Mouse (Mus musculus) cortical plate, adult 2 months (tissue): ENCODE measurements at regions not wholly inside any gene's neighbourhood (a gene's known extent, or its start where the extent isn't known, plus 50 kb on each side); places are given as distances from the start of the nearest gene placed in this dataset.

ENCODE experiments used
- H3K27ac ChIP-seq: fragments of 200-500 bp; 2 replicates; pipeline ENCODE4 v1.5.1; 2012; ENCODE audit warnings: low read length, control low read depth, inconsistent platforms; ENCODE audit not compliant: insufficient read depth
- H3K4me1 ChIP-seq: fragments of 200-500 bp; 2 replicates; pipeline ENCODE4 v1.6.1; 2011; ENCODE audit warnings: low read length; ENCODE audit not compliant: control insufficient read depth, insufficient read depth
- H3K4me3 ChIP-seq: fragments of 200-500 bp; 2 replicates; pipeline ENCODE4 v1.5.1; 2011; ENCODE audit warnings: mild to moderate bottlenecking, low read length, control low read depth; ENCODE audit not compliant: insufficient read depth
- CTCF ChIP-seq: fragments of 200-500 bp; IDR thresholded peaks from 2 replicates; pipeline ENCODE4 v1.5.1; 2011; ENCODE audit warnings: mild to moderate bottlenecking, control low read depth, low read length; ENCODE audit not compliant: insufficient read depth; ENCODE audit errors: extremely low read depth
- POLR2A ChIP-seq: fragments of 200-500 bp; IDR thresholded peaks from 2 replicates; pipeline ENCODE4 v1.6.1; 2011; ENCODE audit warnings: mild to moderate bottlenecking, low read length, control low read depth; ENCODE audit not compliant: insufficient read depth; ENCODE audit errors: extremely low read depth

- Histone ChIP-seq H3K27ac (no peak overlapping the region), H3K4me1 (no peaks in the 10 kb centered on the region), H3K4me3 (no peak overlapping the region)
- TF ChIP-seq POLR2A = no peak
- TF ChIP-seq CTCF = no peak
Observed at GRCm38 (mm10) chr4:47796977-47797376, 248.0 kb upstream of the Nr4a3 start.

- H3K4me3 ChIP-seq = no peak overlapping the region
- H3K27ac ChIP-seq = no peak overlapping the region
- H3K4me1 ChIP-seq = no peaks in the 10 kb centered on the region
- no peak for TF ChIP-seq POLR2A
- no peak for TF ChIP-seq CTCF
Observed at GRCm38 (mm10) chr4:47799165-47799564, 245.8 kb upstream of the Nr4a3 start.

- no peak overlapping the region for H3K27ac ChIP-seq
- H3K4me1 ChIP-seq = no peaks in the 10 kb centered on the region
- H3K4me3 ChIP-seq = no peak overlapping the region
- TF ChIP-seq CTCF = no peak
- TF ChIP-seq POLR2A = no peak
Observed at GRCm38 (mm10) chr4:47803111-47803510, 241.8 kb upstream of the Nr4a3 start.

GRCm38 (mm10) chr4:47807877-47808276, 237.1 kb upstream of the Nr4a3 start:
- TF ChIP-seq CTCF (no peak), POLR2A (no peak)
- H3K27ac ChIP-seq = no peak overlapping the region
- H3K4me1 ChIP-seq = no peaks in the 10 kb centered on the region

DNA sequence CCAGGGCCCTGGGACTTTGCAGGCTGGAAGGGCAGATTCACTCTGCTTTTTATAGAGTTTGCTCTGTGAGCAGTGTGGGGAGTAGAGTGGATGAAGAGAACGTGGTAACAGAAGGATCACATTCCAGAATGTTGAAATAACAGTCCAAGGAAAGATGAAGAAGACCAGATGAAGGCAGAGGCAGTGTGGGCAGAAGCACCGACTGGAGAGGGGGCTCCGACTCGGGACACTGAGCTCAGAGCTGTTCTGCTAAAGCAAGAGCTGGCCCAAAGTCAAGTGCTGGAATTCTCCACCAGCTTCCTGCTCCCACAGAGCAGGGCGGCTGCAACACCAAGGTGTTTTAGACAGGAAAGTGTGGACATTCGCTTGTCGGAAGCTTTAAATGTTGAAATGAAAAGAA, 230.9 kb upstream of the Nr4a3 start:
- TF ChIP-seq CTCF (no peak), POLR2A (no peak)
- Histone ChIP-seq H3K4me1 (peaks cover 3% of the 10 kb centered on the region), H3K27ac (no peak overlapping the region), H3K4me3 (no peak overlapping the region)

More at GRCm38 (mm10) chr4:47807877-47808276, 237.1 kb upstream of the Nr4a3 start:
- no peak overlapping the region for H3K4me3 ChIP-seq

- TF ChIP-seq CTCF (no peak), POLR2A (no peak)
- peaks cover 3% of the 10 kb centered on the region for H3K4me1 ChIP-seq
- H3K4me3 ChIP-seq = no peak overlapping the region
- no peak overlapping the region for H3K27ac ChIP-seq
Observed at GRCm38 (mm10) chr4:47818371-47819159, 226.4 kb upstream of the Nr4a3 start.

DNA sequence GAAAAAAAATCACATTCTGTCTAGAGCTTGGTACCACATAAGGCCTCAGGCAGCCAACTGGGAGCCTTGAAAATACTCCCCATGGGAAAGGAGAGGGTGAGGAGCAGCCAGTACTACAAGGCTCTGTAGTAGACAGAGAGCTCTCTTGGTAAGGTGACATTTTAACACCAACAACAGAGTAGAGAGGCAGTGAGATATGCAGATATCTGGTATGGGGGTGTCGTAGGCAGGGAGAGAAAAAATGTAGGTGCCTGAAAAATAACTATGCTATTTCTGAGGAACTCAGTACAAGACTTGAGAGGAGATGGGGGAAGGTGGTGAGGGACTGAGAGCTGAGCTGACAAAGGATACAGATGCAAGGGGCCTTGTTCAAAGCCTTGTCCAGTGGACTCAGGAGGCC, 224.4 kb upstream of the Nr4a3 start:
- TF ChIP-seq POLR2A = no peak
- no peak for TF ChIP-seq CTCF
- H3K27ac ChIP-seq = no peak overlapping the region
- H3K4me1 ChIP-seq = peaks cover 3% of the 10 kb centered on the region; the same call in 1 of the 2 replicates
- no peak overlapping the region for H3K4me3 ChIP-seq

- no peaks in the 10 kb centered on the region for H3K4me1 ChIP-seq
- no peak overlapping the region for H3K27ac ChIP-seq
- H3K4me3 ChIP-seq = no peak overlapping the region
- no peak for TF ChIP-seq POLR2A
- no peak for TF ChIP-seq CTCF
Observed at GRCm38 (mm10) chr4:47823299-47823698, 221.7 kb upstream of the Nr4a3 start.

- no peaks in the 10 kb centered on the region for H3K4me1 ChIP-seq
- no peak overlapping the region for H3K27ac ChIP-seq
- no peak overlapping the region for H3K4me3 ChIP-seq
- no peak for TF ChIP-seq CTCF
- no peak for TF ChIP-seq POLR2A
Observed at GRCm38 (mm10) chr4:47824083-47824482, 220.9 kb upstream of the Nr4a3 start.

GRCm38 (mm10) chr4:47832905-47833304, 212.0 kb upstream of the Nr4a3 start:
- Histone ChIP-seq H3K27ac (no peak overlapping the region), H3K4me1 (no peaks in the 10 kb centered on the region), H3K4me3 (no peak overlapping the region)
- TF ChIP-seq CTCF (no peak), POLR2A (no peak)

GRCm38 (mm10) chr4:47838411-47838810, 206.5 kb upstream of the Nr4a3 start:
- Histone ChIP-seq H3K4me3 (no peak overlapping the region), H3K27ac (no peak overlapping the region), H3K4me1 (no peaks in the 10 kb centered on the region)
- TF ChIP-seq POLR2A = no peak
- no peak for TF ChIP-seq CTCF
